23 mouse cellular contexts compared by ENCODE assay signal in the genomic region with DNA sequence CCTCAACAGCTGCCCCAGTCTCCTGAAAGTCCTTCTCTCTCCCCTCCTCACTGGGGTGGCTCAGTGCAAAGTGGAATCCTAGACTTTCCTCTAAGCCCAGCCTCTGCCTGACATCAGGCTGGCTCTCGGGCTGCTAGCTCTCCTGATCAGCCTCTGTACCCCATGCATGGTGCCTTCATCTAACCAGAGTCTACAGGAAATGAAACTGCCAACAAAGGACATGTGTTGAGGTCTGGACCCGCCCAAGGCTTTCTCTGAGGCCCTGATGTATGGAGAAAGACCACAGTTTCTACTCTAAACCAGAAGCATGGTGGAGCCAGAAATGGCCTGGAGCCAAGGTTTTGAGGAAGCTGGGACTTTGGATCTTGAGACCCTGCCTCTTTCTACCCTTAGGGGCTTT. TPM values are rescaled to one million over a fixed set of nuclear protein-coding genes. Genes with fewer than 3 reads are reported as not detected.
DNase-seq lines count a peak whose midpoint lies in the region; ATAC-seq and TF ChIP-seq lines count a peak whose summit lies in the region.
"Had no signal": no experiment of that assay in that cellular context is flagged by ENCODE, and none has a peak within 500 bp of the region (broad histone marks: within the 10 kb centered on the region; RNA-seq: fewer than 3 reads in every experiment).

No protein-coding gene starts in this region.

- no peaks in the 10 kb centered on the region for H3K36me3 ChIP-seq in spleen, adult 2 months (ENCODE audit: control insufficient read depth, insufficient read depth, low read length)
- H3K36me3 ChIP-seq: intestine, embryonic 15.5 days had no signal

- ATAC-seq in common myeloid progenitor, adult 5-6 weeks (replicated peaks; ENCODE audit: low read depth, poor library complexity, severe bottlenecking) = 0 out of 2 replicates have a peak, but pooled peaks have one; percentile 54
- ATAC-seq in neutrophil, adult 5-6 weeks (ENCODE audit: extremely low read depth, insufficient number of reproducible peaks, low FRiP score, poor library complexity, severe bottlenecking) = peak; percentile 42; the same call in 1 of the 2 replicates
- ATAC-seq: intestine, embryonic 15.5 days had no signal

- DNase-seq in spleen, adult 2 months (ENCODE audit: low read depth in 1 of 2, low spot score in 2 of 2) = peak in 1 of 2 experiments; percentile 13
- no peak for DNase-seq in spleen, adult 12 weeks (ENCODE audit: low spot score)
- peak; percentile 61 for DNase-seq in thymus, postnatal 4 days
- no peak for DNase-seq in yolk sac, embryonic 10.5 days (ENCODE audit: low spot score)
- no peak for DNase-seq in adrenal gland, postnatal 14 days
- DNase-seq in gastrocnemius, adult 18-20 months (ENCODE audit: low spot score) = no peak
- DNase-seq: cerebellum, adult 11 months; cerebellum, postnatal 25 days; liver; lung, adult 2 months; right cerebral cortex, adult 18-20 months had no signal

- no peak overlapping the region for H3K4me3 ChIP-seq in spleen, adult 2 months (ENCODE audit: extremely low read depth, insufficient read depth, insufficient read length)
- H3K4me3 ChIP-seq: forebrain, embryonic 10.5 days; hindbrain, embryonic 10.5 days; intestine, embryonic 15.5 days had no signal

- H3K4me1 ChIP-seq in spleen, adult 2 months (ENCODE audit: control insufficient read depth, insufficient read depth, insufficient read length) = peaks cover 5% of the 10 kb centered on the region
- H3K4me1 ChIP-seq: intestine, embryonic 15.5 days had no signal

- no peak for TF ChIP-seq CTCF in spleen, adult 2 months (IDR thresholded peaks at IDR 0.05; ENCODE audit: extremely low read depth, insufficient read depth, insufficient read length, insufficient replicate concordance)

- TF ChIP-seq POLR2A in spleen, adult 2 months (IDR thresholded peaks at IDR 0.05; ENCODE audit: low read depth, low read length) = no peak

- H3K27me3 ChIP-seq in spleen, adult 2 months (ENCODE audit: control insufficient read depth, insufficient read depth, low read length) = no peaks in the 10 kb centered on the region
- H3K27me3 ChIP-seq: intestine, embryonic 15.5 days had no signal

- H3K27ac ChIP-seq in spleen, adult 2 months (ENCODE audit: insufficient read depth, low read length) = peak overlapping the region; percentile 33; the same call in 1 of the 2 replicates
- H3K27ac ChIP-seq: hindbrain, embryonic 10.5 days; intestine, embryonic 15.5 days; macrophage had no signal

- 8% methylated on average over 2 of the region's 2 CpGs for WGBS in spleen, adult 2 months

RNA-seq across cellular contexts. Expression of a gene that starts 12.0 kb away (rescaled TPM):
- polyA plus RNA-seq in spleen, adult 2 months (2012; rRNA removed) = 3.2 and 4.4 TPM in 2 replicates
- total RNA-seq in common myeloid progenitor, adult 5-6 weeks (2017) = 3.5 TPM in 2 replicates
- total RNA-seq in neutrophil, adult 5-6 weeks (2017) = 7.2 and 8.6 TPM in 2 replicates
- total RNA-seq in adrenal gland, postnatal 14 days (2021) = 1.4 and 2.1 TPM in 2 replicates
- under 1 TPM; 0.17 to 0.25 TPM for total RNA-seq in gastrocnemius, adult 18-20 months (2021)

RNA-seq across cellular contexts. Expression of a gene that starts 49.4 kb away (rescaled TPM):
- 0.02 and 0.05 TPM in 2 replicates for polyA plus RNA-seq in spleen, adult 2 months (2012; rRNA removed)
- 0.18 TPM in 1 of 2 replicates, not detected in the other for total RNA-seq in common myeloid progenitor, adult 5-6 weeks (2017)
- total RNA-seq in neutrophil, adult 5-6 weeks (2017) = not detected in 2 replicates
- 5.0 and 5.3 TPM in 2 replicates for total RNA-seq in adrenal gland, postnatal 14 days (2021)
- under 1 TPM; 0.24 to 0.50 TPM for total RNA-seq in gastrocnemius, adult 18-20 months (2021)
- polyA plus RNA-seq: macrophage had no signal

RNA-seq across cellular contexts. Expression of a gene that starts 53.0 kb away (rescaled TPM):
- not detected in 2 replicates for polyA plus RNA-seq in spleen, adult 2 months (2012; rRNA removed)
- not detected in 2 replicates for total RNA-seq in common myeloid progenitor, adult 5-6 weeks (2017)
- total RNA-seq in neutrophil, adult 5-6 weeks (2017) = not detected in 2 replicates
- total RNA-seq in adrenal gland, postnatal 14 days (2021) = not detected in 2 replicates
- not detected for total RNA-seq in gastrocnemius, adult 18-20 months (2021)
- total RNA-seq: layer of hippocampus, adult 8-10 months; left cerebral cortex, postnatal 10 days had no signal
- polyA plus RNA-seq: embryonic facial prominence, embryonic 11.5 days; forebrain, embryonic 10.5 days; gonadal fat pad, adult 2 months; heart, embryonic 14.5 days; intestine, embryonic 15.5 days; kidney, embryonic 16.5 days; lung, adult 2 months; macrophage had no signal
